Mouse (Mus musculus) hindbrain, embryonic 11.5 days (tissue): ENCODE measurements around the gene Swap70. TPM values are rescaled to one million over a fixed set of nuclear protein-coding genes. Genes with fewer than 3 reads are reported as not detected.

Source experiments
- ATAC-seq: fragments of 200-750 bp; cut with Nextera tagmentation; 2 replicates; pipeline ENCODE4 v1.8.0; 2017; ENCODE audit warnings: mild to moderate bottlenecking, moderate TSS enrichment, moderate library complexity; ENCODE audit not compliant: low FRiP score
- DNase-seq: peaks from one replicate; pipeline ENCODE4 v3.0.0-alpha.2; 2015; ENCODE audit warnings: low spot score
- H3K27ac ChIP-seq: fragments of 300-500 bp; sonication (generic); 2 replicates; pipeline ENCODE4 v1.5.1; 2014; ENCODE audit warnings: mild to moderate bottlenecking, low read depth, low read length
- H3K27me3 ChIP-seq: fragments of 300-500 bp; sonication (generic); 2 replicates; pipeline ENCODE4 v1.6.1; 2014; ENCODE audit warnings: mild to moderate bottlenecking, low read length, moderate library complexity, mixed read lengths; ENCODE audit not compliant: control insufficient read depth, insufficient read depth
- H3K36me3 ChIP-seq: fragments of 300-500 bp; sonication (generic); 2 replicates; pipeline ENCODE4 v1.6.1; 2014; ENCODE audit warnings: mild to moderate bottlenecking, low read length, moderate library complexity, mixed read lengths; ENCODE audit not compliant: control insufficient read depth, insufficient read depth
- H3K4me1 ChIP-seq: fragments of 300-500 bp; sonication (generic); replicated peaks from 2 replicates; pipeline ENCODE4 v1.6.1; 2014; ENCODE audit warnings: low read length, mixed read lengths; ENCODE audit not compliant: control insufficient read depth, insufficient read depth
- H3K4me2 ChIP-seq: fragments of 300-500 bp; sonication (generic); replicated peaks from 2 replicates; pipeline ENCODE4 v1.6.1; 2014; ENCODE audit warnings: mild to moderate bottlenecking, low read depth, low read length
- H3K4me3 ChIP-seq: fragments of 300-500 bp; sonication (generic); 2 replicates; pipeline ENCODE4 v1.5.1; 2014; ENCODE audit warnings: low read depth, low read length
- H3K9ac ChIP-seq: fragments of 300-500 bp; sonication (generic); 2 replicates; pipeline ENCODE4 v1.6.1; 2014; ENCODE audit warnings: low read depth, low read length
- H3K9me3 ChIP-seq: fragments of 300-500 bp; sonication (generic); 2 replicates; pipeline ENCODE4 v1.6.1; 2016; ENCODE audit warnings: low read length; ENCODE audit not compliant: control insufficient read depth
- WGBS: fragments of 180-500 bp; shearing (Covaris S2); extraction: QIAGEN DNeasy Blood & Tissue Kit; methylation state at CpG from one replicate; pipeline ENCODE4 v1.1.7; 2014; 5-methylcytosine and 5-hydroxymethylcytosine counted together
- polyA plus RNA-seq: library from polyadenylated mRNA; unstranded; fragments of >200 nt; fragmentation: Nextera tagmentation; extraction: Ambion mirVana; gene quantifications from 2 replicates; pipeline ENCODE4 v1.2.1, GENCODE M21; 2014

Gene Swap70
- polyA plus RNA-seq, 1 experiment from 2014 or later, result 15.6 TPM

GRCm38 (mm10) chr7:110261807-110262206 is 40.3 kb downstream of the Swap70 start:
- no peaks in the 10 kb centered on the region for H3K4me1 ChIP-seq
- DNase-seq (no peak), ATAC-seq (no peak)
- H3K9me3 ChIP-seq, result no peaks in the 10 kb centered on the region
- no peaks in the 10 kb centered on the region for H3K36me3 ChIP-seq
- H3K4me2 ChIP-seq, result no peak overlapping the region
- no peak overlapping the region for H3K4me3 ChIP-seq
- no peaks in the 10 kb centered on the region for H3K27me3 ChIP-seq
- no peak overlapping the region for H3K9ac ChIP-seq
- 86% methylated on average over 4 of the region's 4 CpGs for WGBS
- no peak overlapping the region for H3K27ac ChIP-seq

- Histone ChIP-seq H3K4me1 (no peaks in the 10 kb centered on the region), H3K9ac (no peak overlapping the region), H3K36me3 (no peaks in the 10 kb centered on the region), H3K4me2 (no peak overlapping the region), H3K4me3 (no peak overlapping the region), H3K27me3 (no peaks in the 10 kb centered on the region), H3K9me3 (no peaks in the 10 kb centered on the region), H3K27ac (no peak overlapping the region)
- WGBS, result 89% methylated on average over 1 of the region's 1 CpGs
- no peak for ATAC-seq
- DNase-seq, result no peak
Observed at GRCm38 (mm10) chr7:110262661-110263060, 41.1 kb downstream of the Swap70 start.

- Histone ChIP-seq H3K36me3 (no peaks in the 10 kb centered on the region), H3K27ac (no peak overlapping the region), H3K9me3 (no peaks in the 10 kb centered on the region), H3K9ac (no peak overlapping the region), H3K4me1 (no peaks in the 10 kb centered on the region), H3K4me2 (no peak overlapping the region), H3K4me3 (no peak overlapping the region), H3K27me3 (no peaks in the 10 kb centered on the region)
- WGBS, result 85% methylated on average over 1 of the region's 1 CpGs
- ATAC-seq, result no peak
- DNase-seq, result no peak
Observed at GRCm38 (mm10) chr7:110263474-110263873, 42.0 kb downstream of the Swap70 start.

GRCm38 (mm10) chr7:110265796-110266195 is 44.3 kb downstream of the Swap70 start:
- H3K9ac ChIP-seq, result no peak overlapping the region
- no peak overlapping the region for H3K4me3 ChIP-seq
- H3K27me3 ChIP-seq, result no peaks in the 10 kb centered on the region
- WGBS, result 38% methylated on average over 7 of the region's 7 CpGs
- no peaks in the 10 kb centered on the region for H3K4me1 ChIP-seq
- ATAC-seq, result no peak
- H3K27ac ChIP-seq, result no peak overlapping the region
- H3K9me3 ChIP-seq, result no peaks in the 10 kb centered on the region
- H3K36me3 ChIP-seq, result no peaks in the 10 kb centered on the region
- DNase-seq, result peak; percentile 86
- no peak overlapping the region for H3K4me2 ChIP-seq

- no peaks in the 10 kb centered on the region for H3K4me1 ChIP-seq
- no peak overlapping the region for H3K4me3 ChIP-seq
- H3K36me3 ChIP-seq, result no peaks in the 10 kb centered on the region
- no peaks in the 10 kb centered on the region for H3K9me3 ChIP-seq
- no peak overlapping the region for H3K9ac ChIP-seq
- ATAC-seq (no peak), DNase-seq (no peak)
- no peak overlapping the region for H3K27ac ChIP-seq
- no peak overlapping the region for H3K4me2 ChIP-seq
- no peaks in the 10 kb centered on the region for H3K27me3 ChIP-seq
Observed at GRCm38 (mm10) chr7:110267014-110267413, 45.5 kb downstream of the Swap70 start.

GRCm38 (mm10) chr7:110267994-110268393 is 46.5 kb downstream of the Swap70 start:
- WGBS, result 95% methylated on average over 9 of the region's 9 CpGs
- H3K27ac ChIP-seq, result no peak overlapping the region
- no peaks in the 10 kb centered on the region for H3K27me3 ChIP-seq
- H3K9me3 ChIP-seq, result no peaks in the 10 kb centered on the region
- H3K4me3 ChIP-seq, result no peak overlapping the region
- H3K4me2 ChIP-seq, result no peak overlapping the region
- ATAC-seq (no peak), DNase-seq (no peak)
- no peaks in the 10 kb centered on the region for H3K4me1 ChIP-seq
- H3K36me3 ChIP-seq, result no peaks in the 10 kb centered on the region
- no peak overlapping the region for H3K9ac ChIP-seq

- Histone ChIP-seq H3K27me3 (no peaks in the 10 kb centered on the region), H3K4me3 (no peak overlapping the region), H3K4me1 (no peaks in the 10 kb centered on the region), H3K9ac (no peak overlapping the region), H3K36me3 (no peaks in the 10 kb centered on the region), H3K9me3 (no peaks in the 10 kb centered on the region), H3K4me2 (no peak overlapping the region), H3K27ac (no peak overlapping the region)
- no peak for DNase-seq
- no peak for ATAC-seq
- WGBS, result 83% methylated on average over 4 of the region's 4 CpGs
Observed at GRCm38 (mm10) chr7:110268511-110268910, 47.0 kb downstream of the Swap70 start.

- H3K27me3 ChIP-seq, result no peaks in the 10 kb centered on the region
- 87% methylated on average over 14 of the region's 14 CpGs for WGBS
- DNase-seq (no peak), ATAC-seq (no peak)
- H3K9ac ChIP-seq, result no peak overlapping the region
- H3K27ac ChIP-seq, result no peak overlapping the region
- no peaks in the 10 kb centered on the region for H3K36me3 ChIP-seq
- H3K4me1 ChIP-seq, result no peaks in the 10 kb centered on the region
- H3K9me3 ChIP-seq, result no peaks in the 10 kb centered on the region
- no peak overlapping the region for H3K4me2 ChIP-seq
- no peak overlapping the region for H3K4me3 ChIP-seq
Observed at GRCm38 (mm10) chr7:110269777-110270176, 48.3 kb downstream of the Swap70 start.

GRCm38 (mm10) chr7:110270455-110270854 is 48.9 kb downstream of the Swap70 start:
- no peak overlapping the region for H3K27ac ChIP-seq
- H3K4me2 ChIP-seq, result no peak overlapping the region
- H3K36me3 ChIP-seq, result no peaks in the 10 kb centered on the region
- no peaks in the 10 kb centered on the region for H3K9me3 ChIP-seq
- ATAC-seq (no peak), DNase-seq (no peak)
- no peak overlapping the region for H3K9ac ChIP-seq
- H3K4me1 ChIP-seq, result no peaks in the 10 kb centered on the region
- no peak overlapping the region for H3K4me3 ChIP-seq
- 93% methylated on average over 7 of the region's 7 CpGs for WGBS
- no peaks in the 10 kb centered on the region for H3K27me3 ChIP-seq
